In the genomic region with DNA sequence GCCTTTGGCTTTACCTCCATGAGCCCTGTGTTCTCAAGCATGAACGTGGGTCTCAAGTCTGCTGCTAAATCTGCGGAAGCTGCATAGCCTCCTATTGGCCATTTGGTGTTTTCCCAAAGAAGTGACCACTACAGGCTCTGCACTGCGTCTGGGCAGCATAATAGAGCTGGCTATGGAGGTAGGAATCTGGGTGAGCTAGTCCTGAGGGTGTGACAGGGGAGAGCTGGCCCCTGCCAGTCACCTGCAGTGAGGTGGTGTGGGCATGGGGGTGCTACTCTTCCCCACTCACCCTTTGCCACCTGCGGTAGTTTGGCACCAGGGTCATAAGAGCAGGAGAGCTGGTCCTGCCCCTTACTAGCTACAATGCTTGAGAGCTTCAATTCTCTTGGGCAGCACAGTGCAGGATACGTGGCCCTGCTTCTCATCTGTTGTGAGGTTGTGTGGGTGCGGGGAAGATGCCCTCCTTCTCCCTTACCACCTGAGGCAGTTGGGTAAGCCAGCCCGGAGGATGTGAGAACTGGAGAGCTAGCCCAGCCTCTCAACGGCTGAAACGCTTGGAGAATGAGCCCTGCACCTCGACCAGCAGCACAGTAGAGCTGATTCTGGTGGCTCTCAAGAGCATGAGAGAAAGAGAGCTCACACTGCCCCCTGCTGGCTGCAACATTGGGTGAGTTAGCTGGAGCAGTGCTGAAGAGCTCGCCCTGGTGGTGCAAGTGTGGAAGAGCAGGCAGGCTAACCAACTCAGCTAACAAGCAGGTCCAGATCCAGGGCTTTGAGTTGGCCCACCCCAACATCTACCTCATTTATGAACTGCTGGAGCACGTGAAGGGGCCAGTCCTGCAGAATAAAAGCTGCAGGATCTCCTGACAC, we compare ENCODE assay signal across 9 mouse cellular contexts. TPM values are rescaled to one million over a fixed set of nuclear protein-coding genes. Genes with fewer than 3 reads are reported as not detected.
DNase-seq lines count a peak whose midpoint lies in the region; ATAC-seq and TF ChIP-seq lines count a peak whose summit lies in the region.
"Had no signal": no experiment of that assay in that cellular context is flagged by ENCODE, and none has a peak within 500 bp of the region (broad histone marks: within the 10 kb centered on the region; RNA-seq: fewer than 3 reads in every experiment).

No protein-coding gene starts in this region.

- H3K9ac ChIP-seq in ES-Bruce4 (ENCODE audit: low read depth, poor library complexity, severe bottlenecking), result no peak overlapping the region
- no peak overlapping the region for H3K9ac ChIP-seq in forebrain, embryonic 12.5 days
- H3K9ac ChIP-seq in liver, postnatal 0 days (replicated peaks), result no peak overlapping the region

- TF ChIP-seq EP300 in ES-Bruce4 (IDR thresholded peaks at IDR 0.05; ENCODE audit: insufficient read depth, low read depth, low read length), result 0 out of 2 replicates have a peak, but pooled peaks have one; percentile 19
- TF ChIP-seq EP300 in liver, postnatal 0 days (IDR thresholded peaks at IDR 0.05; ENCODE audit: low read depth), result no peak

- peak; percentile 100 for TF ChIP-seq CTCF in ES-Bruce4 (IDR thresholded peaks at IDR 0.05; ENCODE audit: low read depth, low read length)
- TF ChIP-seq CTCF in liver, postnatal 0 days (IDR thresholded peaks at IDR 0.05; ENCODE audit: low read depth), result peak; percentile 98
- peak; percentile 98 for TF ChIP-seq CTCF in thymus, adult 2 months (IDR thresholded peaks at IDR 0.05; ENCODE audit: borderline replicate concordance, control insufficient read depth, extremely low read depth, insufficient read depth, low read length, poor library complexity)

- H3K4me3 ChIP-seq in ES-Bruce4 (ENCODE audit: low read depth, low read length), result no peak overlapping the region
- H3K4me3 ChIP-seq in forebrain, embryonic 12.5 days (replicated peaks), result no peak overlapping the region
- H3K4me3 ChIP-seq in liver, postnatal 0 days (ENCODE audit: low read depth, low read length), result no peak overlapping the region
- H3K4me3 ChIP-seq in thymus, adult 2 months (ENCODE audit: control insufficient read depth, insufficient read depth, low read length), result no peak overlapping the region

- TF ChIP-seq POLR2A in ES-Bruce4 (IDR thresholded peaks at IDR 0.05; ENCODE audit: insufficient read depth, low read length), result no peak
- no peak for TF ChIP-seq POLR2A in thymus, adult 2 months (IDR thresholded peaks at IDR 0.05; ENCODE audit: control insufficient read depth, extremely low read depth, insufficient read depth, low read length, poor library complexity)

- H3K27ac ChIP-seq in ES-Bruce4 (ENCODE audit: insufficient read depth, low read length), result no peak overlapping the region
- no peak overlapping the region for H3K27ac ChIP-seq in forebrain, embryonic 12.5 days
- no peak overlapping the region for H3K27ac ChIP-seq in liver, postnatal 0 days (ENCODE audit: low read depth)
- no peak overlapping the region for H3K27ac ChIP-seq in thymus, adult 2 months (ENCODE audit: control insufficient read depth, insufficient read depth, low read length)

- H3K9me3 ChIP-seq in ES-Bruce4 (replicated peaks; ENCODE audit: control insufficient read depth, insufficient read depth, low read length, poor library complexity, severe bottlenecking), result no peaks in the 10 kb centered on the region
- no peaks in the 10 kb centered on the region for H3K9me3 ChIP-seq in forebrain, embryonic 12.5 days
- no peaks in the 10 kb centered on the region for H3K9me3 ChIP-seq in liver, postnatal 0 days (ENCODE audit: low read length)

- 0 out of 2 replicates have a peak, but pooled peaks have one; percentile 33 for ATAC-seq in forebrain, embryonic 12.5 days (ENCODE audit: low FRiP score)
- peak; percentile 49 for ATAC-seq in liver, postnatal 0 days

- no peaks in the 10 kb centered on the region for H3K36me3 ChIP-seq in ES-Bruce4 (ENCODE audit: control insufficient read depth, insufficient read depth, low read length, poor library complexity, severe bottlenecking)
- H3K36me3 ChIP-seq in forebrain, embryonic 12.5 days (replicated peaks), result no peaks in the 10 kb centered on the region
- H3K36me3 ChIP-seq in liver, postnatal 0 days (replicated peaks; ENCODE audit: insufficient read depth, low read length), result no peaks in the 10 kb centered on the region
- H3K36me3 ChIP-seq in thymus, adult 2 months (ENCODE audit: control insufficient read depth, insufficient read depth, low read length), result no peaks in the 10 kb centered on the region

- no peaks in the 10 kb centered on the region; the same call in 1 of the 2 replicates for H3K27me3 ChIP-seq in ES-Bruce4 (ENCODE audit: control insufficient read depth, insufficient read depth, low read length, poor library complexity, severe bottlenecking)
- H3K27me3 ChIP-seq in forebrain, embryonic 12.5 days, result no peaks in the 10 kb centered on the region
- H3K27me3 ChIP-seq in liver, postnatal 0 days (ENCODE audit: insufficient read depth, low read length), result no peaks in the 10 kb centered on the region
- H3K27me3 ChIP-seq in thymus, adult 2 months (ENCODE audit: control insufficient read depth, insufficient read depth, low read length), result no peaks in the 10 kb centered on the region

- intact Hi-C loops in heart, postnatal 14 days (cut with DNase I), result loop anchor here (5.0 to 10.0 kb wide), 4 partner anchors 48 to 295 kb away; a partner anchor contains a TSS

- DNase-seq in c-Kit-positive CD71-negative TER-119-negative erythroid progenitor cells, embryonic 14.5 days (ENCODE audit: low read depth), result peak; percentile 92
- peak; percentile 82 to 90 for DNase-seq in heart, postnatal 14 days
- DNase-seq in kidney, postnatal 4 days, result peak; percentile 95 to 96
- DNase-seq in liver, postnatal 0 days, result peak; percentile 90
- DNase-seq in ovary, adult 18-20 months (ENCODE audit: low spot score), result peak; percentile 46
- peak; percentile 81 for DNase-seq in thymus, adult 2 months

- no peaks in the 10 kb centered on the region for H3K4me1 ChIP-seq in ES-Bruce4 (ENCODE audit: control insufficient read depth, insufficient read depth, low read length)
- H3K4me1 ChIP-seq in forebrain, embryonic 12.5 days, result no peaks in the 10 kb centered on the region
- H3K4me1 ChIP-seq in liver, postnatal 0 days (ENCODE audit: insufficient read depth), result no peaks in the 10 kb centered on the region
- H3K4me1 ChIP-seq in thymus, adult 2 months (replicated peaks; ENCODE audit: control insufficient read depth, insufficient read depth, low read length), result no peaks in the 10 kb centered on the region

- WGBS in forebrain, embryonic 12.5 days, result 52% methylated on average over 12 of the region's 12 CpGs
- WGBS in liver, postnatal 0 days (ENCODE audit: insufficient replicate concordance), result 42% methylated on average over 12 of the region's 12 CpGs
- WGBS in thymus, adult 2 months, result 48% methylated on average over 12 of the region's 12 CpGs

- H3K4me2 ChIP-seq in forebrain, embryonic 12.5 days, result no peak overlapping the region
- no peak overlapping the region for H3K4me2 ChIP-seq in liver, postnatal 0 days (ENCODE audit: low read depth, low read length)

RNA-seq across cellular contexts. Expression of a gene that starts 14.3 kb away (rescaled TPM):
- polyA plus RNA-seq in ES-Bruce4 (2011; ENCODE audit: insufficient read depth, insufficient read length, low read depth, missing spikeins), result not detected in 2 replicates
- 2.6 and 3.8 TPM in 2 replicates for polyA plus RNA-seq in forebrain, embryonic 12.5 days (2016; fragmentation: Nextera tagmentation; extraction: Ambion mirVana)
- 1 to 10 TPM; 3.7 to 5.4 TPM for total RNA-seq in heart, postnatal 14 days (2021)
- 2,494 and 2,662 TPM in 2 replicates for polyA plus RNA-seq in liver, postnatal 0 days (2015; fragmentation: Nextera tagmentation; extraction: Ambion mirVana)
- 13.6 and 14.4 TPM in 2 replicates for polyA plus RNA-seq in thymus, adult 2 months (2012; rRNA removed)

RNA-seq across cellular contexts. Expression of a gene that starts 16.9 kb away (rescaled TPM):
- polyA plus RNA-seq in ES-Bruce4 (2011; ENCODE audit: insufficient read depth, insufficient read length, low read depth, missing spikeins), result not detected in 2 replicates
- not detected in 2 replicates for polyA plus RNA-seq in forebrain, embryonic 12.5 days (2016; fragmentation: Nextera tagmentation; extraction: Ambion mirVana)
- total RNA-seq in heart, postnatal 14 days (2021), result not detected
- polyA plus RNA-seq in liver, postnatal 0 days (2015; fragmentation: Nextera tagmentation; extraction: Ambion mirVana), result not detected in 2 replicates
- 1.1 and 1.6 TPM in 2 replicates for polyA plus RNA-seq in thymus, adult 2 months (2012; rRNA removed)
- polyA plus RNA-seq: heart, embryonic 16.5 days had no signal

RNA-seq across cellular contexts. Expression of a gene that starts 41.0 kb away (rescaled TPM):
- not detected in 2 replicates for polyA plus RNA-seq in ES-Bruce4 (2011; ENCODE audit: insufficient read depth, insufficient read length, low read depth, missing spikeins)
- polyA plus RNA-seq in forebrain, embryonic 12.5 days (2016; fragmentation: Nextera tagmentation; extraction: Ambion mirVana), result 4.4 and 5.2 TPM in 2 replicates
- 1 to 10 TPM; 2.6 to 2.8 TPM for total RNA-seq in heart, postnatal 14 days (2021)
- polyA plus RNA-seq in liver, postnatal 0 days (2015; fragmentation: Nextera tagmentation; extraction: Ambion mirVana), result 3,883 and 4,059 TPM in 2 replicates
- 13.3 and 13.8 TPM in 2 replicates for polyA plus RNA-seq in thymus, adult 2 months (2012; rRNA removed)

RNA-seq across cellular contexts. Expression of a gene that starts 56.0 kb away (rescaled TPM):
- 0.79 TPM in 1 of 2 replicates, not detected in the other for polyA plus RNA-seq in ES-Bruce4 (2011; ENCODE audit: insufficient read depth, insufficient read length, low read depth, missing spikeins)
- not detected in 2 replicates for polyA plus RNA-seq in forebrain, embryonic 12.5 days (2016; fragmentation: Nextera tagmentation; extraction: Ambion mirVana)
- total RNA-seq in heart, postnatal 14 days (2021), result under 1 TPM in 1 of 2 experiments, not detected in 1; 0.17 TPM
- polyA plus RNA-seq in liver, postnatal 0 days (2015; fragmentation: Nextera tagmentation; extraction: Ambion mirVana), result not detected in 2 replicates
- 0.32 and 0.42 TPM in 2 replicates for polyA plus RNA-seq in thymus, adult 2 months (2012; rRNA removed)

Comparison
In these comparisons a context has a peak if more than half of its experiments do, and no peak if none do; other contexts are left out.
1. RNA of a gene that starts 14.3 kb away (polyA plus RNA-seq): 2,494 to 2,662 TPM in liver, postnatal 0 days; 13.6 to 14.4 TPM in thymus, adult 2 months, 2.6 to 3.8 TPM in forebrain, embryonic 12.5 days and not detected in ES-Bruce4; every median in the first group is over 100 times any median in the second.
2. RNA of a gene that starts 41.0 kb away (polyA plus RNA-seq): 3,883 to 4,059 TPM in liver, postnatal 0 days; 13.3 to 13.8 TPM in thymus, adult 2 months, 4.4 to 5.2 TPM in forebrain, embryonic 12.5 days and not detected in ES-Bruce4; every median in the first group is over 100 times any median in the second.
3. Peak in every context shown above with its lines, with median percentiles within 50 percentile points of each other: CTCF ChIP-seq and DNase-seq.